In genomic region chrX:57053993-57054385, GRCm38 (mm10) we compare ENCODE assay signal across 8 mouse cellular contexts. TPM values are rescaled to one million over a fixed set of nuclear protein-coding genes. Genes with fewer than 3 reads are reported as not detected.
DNase-seq lines count a peak whose midpoint lies in the region; ATAC-seq and TF ChIP-seq lines count a peak whose summit lies in the region.

No protein-coding gene starts in this region.

- peak overlapping the region; percentile 63 for H3K4me2 ChIP-seq in kidney, embryonic 16.5 days (replicated peaks; ENCODE audit: low read depth, low read length)
- peak overlapping the region; percentile 50 for H3K4me2 ChIP-seq in intestine, embryonic 14.5 days (ENCODE audit: low read length)

- H3K36me3 ChIP-seq in kidney, embryonic 16.5 days (ENCODE audit: insufficient read depth, low read length): no peaks in the 10 kb centered on the region; the same call in 1 of the 2 replicates
- H3K36me3 ChIP-seq in intestine, embryonic 14.5 days (ENCODE audit: control insufficient read depth, insufficient read depth, low read length): peaks cover 21% of the 10 kb centered on the region; the same call in 1 of the 2 replicates

- no peak; the same call in 1 of the 2 replicates for ATAC-seq in kidney, embryonic 16.5 days (ENCODE audit: low FRiP score, low TSS enrichment)
- 0 out of 2 replicates have a peak, but pooled peaks have one; percentile 4 for ATAC-seq in intestine, embryonic 14.5 days (replicated peaks; ENCODE audit: low FRiP score, low TSS enrichment, low read depth)
- 0 out of 2 replicates have a peak, but pooled peaks have one; percentile 13 for ATAC-seq in monocyte, adult 5-6 weeks (replicated peaks; ENCODE audit: insufficient number of reproducible peaks, low FRiP score, low TSS enrichment, poor library complexity, severe bottlenecking)

- H3K9me3 ChIP-seq in kidney, embryonic 16.5 days (ENCODE audit: low read length): 0 out of 2 replicates have a peak, but pooled peaks cover 2% of the 10 kb centered on the region
- H3K9me3 ChIP-seq in intestine, embryonic 14.5 days (ENCODE audit: control insufficient read depth, low read length): no peaks in the 10 kb centered on the region

- peak overlapping the region; percentile 76 for H3K9ac ChIP-seq in kidney, embryonic 16.5 days (replicated peaks; ENCODE audit: low read length)
- H3K9ac ChIP-seq in intestine, embryonic 14.5 days (ENCODE audit: low read length): peak overlapping the region; percentile 65

- TF ChIP-seq POLR2A in cortical plate, adult 2 months (IDR thresholded peaks at IDR 0.05; ENCODE audit: extremely low read depth, insufficient read depth, low read length): no peak

- TF ChIP-seq CTCF in cortical plate, adult 2 months (IDR thresholded peaks at IDR 0.05; ENCODE audit: extremely low read depth, insufficient read depth, low read length): no peak

- no peaks in the 10 kb centered on the region for H3K27me3 ChIP-seq in kidney, embryonic 16.5 days (ENCODE audit: insufficient read depth, low read length)
- no peaks in the 10 kb centered on the region for H3K27me3 ChIP-seq in intestine, embryonic 14.5 days (replicated peaks; ENCODE audit: control insufficient read depth, insufficient read depth, low read length)

- WGBS in kidney, embryonic 16.5 days: 28% methylated on average over 11 of the region's 11 CpGs
- WGBS in intestine, embryonic 14.5 days: 29% methylated on average over 11 of the region's 11 CpGs

- DNase-seq in kidney, adult 8-10 months: no peak
- no peak for DNase-seq in intestine, embryonic 14.5 days (ENCODE audit: low spot score)
- DNase-seq in right cerebral cortex, postnatal 36 days (ENCODE audit: low spot score in 2 of 2): no peak
- DNase-seq in kidney, postnatal 14 days: no peak
- DNase-seq in embryo, embryonic 11 days: no peak

- peak overlapping the region; percentile 94; the same call in 1 of the 2 replicates for H3K27ac ChIP-seq in kidney, embryonic 16.5 days (ENCODE audit: low read length)
- no peak overlapping the region for H3K27ac ChIP-seq in cortical plate, adult 2 months (ENCODE audit: insufficient read depth, low read length)
- H3K27ac ChIP-seq in intestine, embryonic 14.5 days (ENCODE audit: low read depth): no peak overlapping the region

- no peaks in the 10 kb centered on the region for H3K4me1 ChIP-seq in kidney, embryonic 16.5 days (ENCODE audit: insufficient read depth, low read length)
- no peaks in the 10 kb centered on the region for H3K4me1 ChIP-seq in cortical plate, adult 2 months (ENCODE audit: control insufficient read depth, insufficient read depth, low read length)
- no peaks in the 10 kb centered on the region; the same call in 1 of the 2 replicates for H3K4me1 ChIP-seq in intestine, embryonic 14.5 days (replicated peaks; ENCODE audit: control insufficient read depth, insufficient read depth, low read length)

- H3K4me3 ChIP-seq in kidney, embryonic 16.5 days (ENCODE audit: low read length): peak overlapping the region; percentile 55
- peak overlapping the region; percentile 89 for H3K4me3 ChIP-seq in cortical plate, adult 2 months (ENCODE audit: insufficient read depth, low read length)
- peak overlapping the region; percentile 56 for H3K4me3 ChIP-seq in intestine, embryonic 14.5 days (ENCODE audit: low read depth, low read length)

RNA-seq across cellular contexts. Expression of gene Htatsf1, which starts 0.6 kb away (rescaled TPM):
- polyA plus RNA-seq in kidney, embryonic 16.5 days (2015; fragmentation: Nextera tagmentation; extraction: Ambion mirVana): 63.9 and 65.8 TPM in 2 replicates
- polyA plus RNA-seq in cortical plate, adult 2 months (2012; rRNA removed): 35.7 and 38.0 TPM in 2 replicates
- 61.0 and 63.2 TPM in 2 replicates for polyA plus RNA-seq in intestine, embryonic 14.5 days (2014; fragmentation: Nextera tagmentation; extraction: Ambion mirVana)
- 60.6 to 68.6 TPM (median 65.6 TPM) in 3 replicates for total RNA-seq in monocyte, adult 5-6 weeks (2017)

RNA-seq across cellular contexts. Expression of gene Brs3, which starts 11.1 kb away (rescaled TPM):
- polyA plus RNA-seq in kidney, embryonic 16.5 days (2015; fragmentation: Nextera tagmentation; extraction: Ambion mirVana): not detected in 2 replicates
- polyA plus RNA-seq in cortical plate, adult 2 months (2012; rRNA removed): not detected in 2 replicates
- not detected in 2 replicates for polyA plus RNA-seq in intestine, embryonic 14.5 days (2014; fragmentation: Nextera tagmentation; extraction: Ambion mirVana)
- total RNA-seq in monocyte, adult 5-6 weeks (2017): not detected in 3 replicates

RNA-seq across cellular contexts. Expression of gene Vgll1, which starts 33.9 kb away (rescaled TPM):
- 0.14 and 0.19 TPM in 2 replicates for polyA plus RNA-seq in kidney, embryonic 16.5 days (2015; fragmentation: Nextera tagmentation; extraction: Ambion mirVana)
- polyA plus RNA-seq in cortical plate, adult 2 months (2012; rRNA removed): not detected in 2 replicates
- not detected in 2 replicates for polyA plus RNA-seq in intestine, embryonic 14.5 days (2014; fragmentation: Nextera tagmentation; extraction: Ambion mirVana)
- total RNA-seq in monocyte, adult 5-6 weeks (2017): not detected in 3 replicates
